In the genomic region with DNA sequence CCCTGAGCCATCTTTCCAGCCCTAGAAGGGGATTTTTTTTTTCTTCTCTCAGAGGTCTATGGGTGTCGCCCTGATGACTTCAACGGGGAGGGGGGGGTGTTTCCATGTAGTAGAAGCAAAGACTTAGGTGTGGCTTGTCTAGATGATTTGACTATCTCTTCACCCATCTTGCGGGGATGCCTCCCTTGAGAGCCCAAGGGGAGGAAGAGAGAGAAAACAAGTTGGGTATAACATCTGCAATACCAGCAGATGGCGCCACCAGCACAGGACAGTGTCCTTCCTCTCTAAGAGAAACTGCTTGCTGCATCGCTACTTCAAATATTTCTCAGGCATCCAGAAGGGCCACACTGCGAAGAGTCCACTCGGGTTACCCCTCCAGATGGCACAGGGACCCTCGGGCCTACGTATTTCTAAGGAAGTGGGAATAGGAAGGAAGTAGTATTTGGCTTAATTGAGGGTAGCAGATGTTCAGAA, we compare ENCODE assay signal across 8 mouse cellular contexts. TPM values are rescaled to one million over a fixed set of nuclear protein-coding genes. Genes with fewer than 3 reads are reported as not detected.
DNase-seq lines count a peak whose midpoint lies in the region; ATAC-seq lines count a peak whose summit lies in the region.

No protein-coding gene starts in this region.

- H3K4me1 ChIP-seq in embryonic facial prominence, embryonic 14.5 days (ENCODE audit: control insufficient read depth, insufficient read depth, low read length), result peaks cover 7% of the 10 kb centered on the region
- peaks cover 20% of the 10 kb centered on the region for H3K4me1 ChIP-seq in kidney, embryonic 16.5 days (ENCODE audit: insufficient read depth, low read length)

- H3K9ac ChIP-seq in embryonic facial prominence, embryonic 14.5 days (ENCODE audit: low read depth, low read length), result no peak overlapping the region
- no peak overlapping the region for H3K9ac ChIP-seq in kidney, embryonic 16.5 days (replicated peaks; ENCODE audit: low read length)

- H3K36me3 ChIP-seq in embryonic facial prominence, embryonic 14.5 days (ENCODE audit: control insufficient read depth, insufficient read depth, low read length), result no peaks in the 10 kb centered on the region
- no peaks in the 10 kb centered on the region for H3K36me3 ChIP-seq in kidney, embryonic 16.5 days (ENCODE audit: insufficient read depth, low read length)

- peak overlapping the region; percentile 41 for H3K4me2 ChIP-seq in embryonic facial prominence, embryonic 14.5 days (ENCODE audit: low read depth, low read length)
- peak overlapping the region; percentile 40 for H3K4me2 ChIP-seq in kidney, embryonic 16.5 days (replicated peaks; ENCODE audit: low read depth, low read length)

- H3K4me3 ChIP-seq in embryonic facial prominence, embryonic 14.5 days (ENCODE audit: low read depth, low read length), result no peak overlapping the region
- H3K4me3 ChIP-seq in kidney, embryonic 16.5 days (ENCODE audit: low read length), result no peak overlapping the region

- peak; percentile 60 for ATAC-seq in embryonic facial prominence, embryonic 14.5 days (ENCODE audit: low read depth)
- ATAC-seq in kidney, embryonic 16.5 days (ENCODE audit: low FRiP score, low TSS enrichment), result peak; percentile 58
- peak; percentile 82 for ATAC-seq in monocyte, adult 5-6 weeks (replicated peaks; ENCODE audit: insufficient number of reproducible peaks, low FRiP score, low TSS enrichment, poor library complexity, severe bottlenecking)

- no peak overlapping the region for H3K27ac ChIP-seq in embryonic facial prominence, embryonic 14.5 days (replicated peaks; ENCODE audit: low read depth, low read length)
- H3K27ac ChIP-seq in kidney, embryonic 16.5 days (ENCODE audit: low read length), result no peak overlapping the region

- under 1% methylated on average over 9 of the region's 9 CpGs for WGBS in embryonic facial prominence, embryonic 14.5 days
- 2% methylated on average over 9 of the region's 9 CpGs for WGBS in kidney, embryonic 16.5 days

- DNase-seq in B cell, adult 2 months, result peak; percentile 90 to 91
- peak; percentile 64 to 73 for DNase-seq in adrenal gland, postnatal 4 days (ENCODE audit: low spot score in 2 of 2)
- peak; percentile 93 for DNase-seq in embryonic facial prominence, embryonic 14.5 days (ENCODE audit: low spot score)
- peak; percentile 87 for DNase-seq in heart, adult 8-10 months (ENCODE audit: low spot score)
- DNase-seq in liver, result peak; percentile 86
- DNase-seq in spleen, postnatal 4 days (ENCODE audit: low spot score in 2 of 2), result peak; percentile 83 to 94

- H3K9me3 ChIP-seq in embryonic facial prominence, embryonic 14.5 days (ENCODE audit: control insufficient read depth, low read length), result no peaks in the 10 kb centered on the region
- no peaks in the 10 kb centered on the region for H3K9me3 ChIP-seq in kidney, embryonic 16.5 days (ENCODE audit: low read length)

- no peaks in the 10 kb centered on the region for H3K27me3 ChIP-seq in embryonic facial prominence, embryonic 14.5 days (replicated peaks; ENCODE audit: control insufficient read depth, insufficient read depth, low read length)
- no peaks in the 10 kb centered on the region for H3K27me3 ChIP-seq in kidney, embryonic 16.5 days (ENCODE audit: insufficient read depth, low read length)

RNA-seq across cellular contexts. Expression of a gene that starts 2.6 kb away (rescaled TPM):
- not detected for total RNA-seq in adrenal gland, postnatal 4 days (2021)
- not detected in 2 replicates for polyA plus RNA-seq in embryonic facial prominence, embryonic 14.5 days (2014; fragmentation: Nextera tagmentation; extraction: Ambion mirVana)
- not detected for total RNA-seq in heart, adult 8-10 months (2022)
- polyA plus RNA-seq in kidney, embryonic 16.5 days (2015; fragmentation: Nextera tagmentation; extraction: Ambion mirVana), result not detected in 2 replicates
- not detected in 3 replicates for total RNA-seq in monocyte, adult 5-6 weeks (2017)

RNA-seq across cellular contexts. Expression of a gene that starts 15.7 kb away (rescaled TPM):
- total RNA-seq in adrenal gland, postnatal 4 days (2021), result 1 to 10 TPM in 1 of 2 experiments, under 1 TPM in 1; 0.25 to 2.7 TPM
- polyA plus RNA-seq in embryonic facial prominence, embryonic 14.5 days (2014; fragmentation: Nextera tagmentation; extraction: Ambion mirVana), result 0.43 and 0.79 TPM in 2 replicates
- under 1 TPM; 0.33 to 0.79 (median 0.47) TPM for total RNA-seq in heart, adult 8-10 months (2022)
- 6.2 and 8.0 TPM in 2 replicates for polyA plus RNA-seq in kidney, embryonic 16.5 days (2015; fragmentation: Nextera tagmentation; extraction: Ambion mirVana)
- 0.19 TPM in 1 of 3 replicates, not detected in the others for total RNA-seq in monocyte, adult 5-6 weeks (2017)
